Mouse (Mus musculus) midbrain, embryonic 14.5 days (tissue): ENCODE data around the gene Whrn. TPM values are rescaled to one million over a fixed set of nuclear protein-coding genes. Genes with fewer than 3 reads are reported as not detected.

Source experiments
- ATAC-seq: fragments of 200-750 bp; cut with Nextera tagmentation; 2 replicates; pipeline ENCODE4 v1.8.0; 2017; ENCODE audit warnings: moderate number of reproducible peaks, moderate library complexity; ENCODE audit not compliant: low FRiP score, low TSS enrichment
- DNase-seq: peaks from one replicate; pipeline ENCODE4 v3.0.0-alpha.2; 2015
- H3K27ac ChIP-seq: fragments of 300-500 bp; sonication (generic); replicated peaks from 2 replicates; pipeline ENCODE4 v1.5.1; 2014; ENCODE audit warnings: mild to moderate bottlenecking, low read depth, low read length, moderate library complexity
- H3K27me3 ChIP-seq: fragments of 300-500 bp; sonication (generic); 2 replicates; pipeline ENCODE4 v1.6.1; 2014; ENCODE audit warnings: low read length, control low read depth, mixed read lengths; ENCODE audit not compliant: control insufficient read depth, insufficient read depth
- H3K36me3 ChIP-seq: fragments of 300-500 bp; sonication (generic); 2 replicates; pipeline ENCODE4 v1.6.1; 2014; ENCODE audit warnings: low read length, control low read depth; ENCODE audit not compliant: control insufficient read depth, insufficient read depth
- H3K4me1 ChIP-seq: fragments of 300-500 bp; sonication (generic); 2 replicates; pipeline ENCODE4 v1.6.1; 2014; ENCODE audit warnings: mild to moderate bottlenecking, antibody characterized with exemption, low read length, control low read depth; ENCODE audit not compliant: control insufficient read depth, insufficient read depth
- H3K4me2 ChIP-seq: fragments of 300-500 bp; sonication (generic); 2 replicates; pipeline ENCODE4 v1.6.1; 2014; ENCODE audit warnings: mild to moderate bottlenecking, low read length, moderate library complexity
- H3K4me3 ChIP-seq: fragments of 300-500 bp; sonication (generic); replicated peaks from 2 replicates; pipeline ENCODE4 v1.5.1; 2014; ENCODE audit warnings: low read depth, low read length
- H3K9ac ChIP-seq: fragments of 300-500 bp; sonication (generic); replicated peaks from 2 replicates; pipeline ENCODE4 v1.6.1; 2014; ENCODE audit warnings: mild to moderate bottlenecking, low read length, moderate library complexity
- H3K9me3 ChIP-seq: fragments of 300-500 bp; sonication (generic); 2 replicates; pipeline ENCODE4 v1.6.1; 2016; ENCODE audit warnings: low read length, control low read depth, mixed read lengths; ENCODE audit not compliant: control insufficient read depth
- WGBS: fragments of 180-500 bp; shearing (Covaris S2); extraction: QIAGEN DNeasy Blood & Tissue Kit; methylation state at CpG from one replicate; pipeline ENCODE4 v1.1.7; 2014; 5-methylcytosine and 5-hydroxymethylcytosine counted together
- polyA plus RNA-seq: library from polyadenylated mRNA; unstranded; fragments of >200 nt; fragmentation: Nextera tagmentation; extraction: Ambion mirVana; gene quantifications from 2 replicates; pipeline ENCODE4 v1.2.1, GENCODE M21; 2014

The Whrn gene
- polyA plus RNA-seq, 1 experiment from 2014 or later: 7.8 TPM

DNA sequence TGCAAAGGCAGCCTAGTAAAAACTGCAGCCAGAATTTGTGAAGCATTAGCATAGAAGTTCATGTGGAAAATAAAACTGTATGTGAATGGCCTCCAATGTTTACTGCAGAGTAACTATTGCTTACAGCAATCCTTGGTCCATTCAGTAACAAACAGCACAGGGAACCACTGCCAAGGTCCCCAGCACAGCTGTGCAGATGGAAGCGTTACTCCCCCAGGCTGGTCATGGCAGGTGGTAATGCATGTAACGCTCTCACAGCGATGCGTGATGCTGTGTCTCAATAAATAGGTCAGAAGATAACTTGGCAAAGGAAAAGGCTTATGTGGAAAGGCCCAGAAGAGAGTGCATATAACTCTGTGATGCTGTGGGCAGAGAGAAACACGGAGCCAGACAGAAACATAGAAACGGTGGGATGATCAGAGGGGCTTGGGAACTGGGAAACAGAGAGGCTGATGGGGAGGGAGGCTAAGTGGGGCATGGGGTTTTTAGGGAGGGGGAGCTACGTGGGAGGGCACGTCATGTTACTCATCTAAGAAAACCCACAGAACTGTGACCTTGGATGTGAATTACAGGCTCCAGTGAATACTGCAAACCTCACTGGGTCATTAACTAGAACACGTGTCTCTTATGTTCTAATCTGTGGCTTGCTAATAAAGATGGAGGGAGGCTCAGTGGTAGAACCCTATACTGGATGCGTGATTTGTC lies 51.3 kb downstream of the Whrn start:
- H3K27ac ChIP-seq: no peak overlapping the region
- no peak overlapping the region for H3K4me2 ChIP-seq
- no peak for DNase-seq
- 74% methylated on average over 10 of the region's 10 CpGs for WGBS
- no peaks in the 10 kb centered on the region for H3K4me1 ChIP-seq
- no peak for ATAC-seq
- no peaks in the 10 kb centered on the region for H3K36me3 ChIP-seq
- no peak overlapping the region for H3K9ac ChIP-seq
- H3K4me3 ChIP-seq: no peak overlapping the region
- H3K9me3 ChIP-seq: no peaks in the 10 kb centered on the region
- H3K27me3 ChIP-seq: no peaks in the 10 kb centered on the region

DNA sequence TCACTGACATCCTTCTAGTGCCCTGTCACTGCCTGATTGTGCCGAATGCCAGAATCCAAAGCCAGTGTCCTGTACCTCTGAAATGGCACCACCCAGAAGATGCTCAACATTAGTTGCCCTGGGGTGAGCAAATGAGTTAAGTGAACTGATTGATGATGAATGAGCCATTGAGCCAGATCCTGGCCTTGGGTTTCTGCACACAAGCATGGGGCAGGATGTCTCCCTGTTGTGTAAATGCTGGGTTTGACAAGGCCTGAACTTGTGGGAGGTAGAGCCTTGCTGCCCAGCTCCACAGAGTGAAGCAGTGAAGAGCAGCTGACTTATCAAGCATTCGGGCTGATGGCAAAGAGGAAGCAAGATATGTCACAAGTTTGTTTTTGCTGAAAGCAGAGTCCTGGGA lies 52.7 kb downstream of the Whrn start:
- Histone ChIP-seq H3K27me3 (no peaks in the 10 kb centered on the region), H3K4me2 (no peak overlapping the region), H3K9me3 (no peaks in the 10 kb centered on the region), H3K9ac (no peak overlapping the region), H3K4me1 (no peaks in the 10 kb centered on the region), H3K36me3 (no peaks in the 10 kb centered on the region), H3K27ac (no peak overlapping the region), H3K4me3 (no peak overlapping the region)
- no peak for ATAC-seq
- no peak for DNase-seq
- WGBS: 91% methylated on average over 2 of the region's 2 CpGs

DNA sequence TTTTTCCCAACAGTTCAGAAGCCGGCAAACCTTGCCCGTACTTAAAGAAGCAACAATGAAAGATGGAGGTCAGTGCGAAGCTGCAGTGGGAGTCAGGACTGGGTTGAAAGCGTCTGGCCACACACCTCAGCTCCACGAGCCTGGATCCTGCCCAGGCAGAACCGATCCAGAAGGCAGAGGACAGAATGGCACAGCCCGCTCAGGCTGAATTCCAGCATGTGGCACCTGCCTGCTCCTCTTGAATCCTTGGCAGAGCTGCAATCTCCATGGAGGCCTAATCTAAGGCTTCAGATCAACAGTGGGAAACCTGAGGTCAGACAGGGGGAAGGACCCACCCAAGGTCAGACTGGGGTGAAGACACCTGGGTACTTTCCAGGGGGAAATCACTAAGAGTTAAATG lies 54.2 kb downstream of the Whrn start:
- no peak overlapping the region for H3K4me3 ChIP-seq
- ATAC-seq (no peak), DNase-seq (no peak)
- H3K27me3 ChIP-seq: no peaks in the 10 kb centered on the region
- WGBS: 88% methylated on average over 7 of the region's 7 CpGs
- no peaks in the 10 kb centered on the region for H3K36me3 ChIP-seq
- H3K4me1 ChIP-seq: 0 out of 2 replicates have a peak, but pooled peaks cover 4% of the 10 kb centered on the region
- no peak overlapping the region for H3K27ac ChIP-seq
- no peak overlapping the region for H3K9ac ChIP-seq
- no peak overlapping the region for H3K4me2 ChIP-seq
- no peaks in the 10 kb centered on the region for H3K9me3 ChIP-seq

DNA sequence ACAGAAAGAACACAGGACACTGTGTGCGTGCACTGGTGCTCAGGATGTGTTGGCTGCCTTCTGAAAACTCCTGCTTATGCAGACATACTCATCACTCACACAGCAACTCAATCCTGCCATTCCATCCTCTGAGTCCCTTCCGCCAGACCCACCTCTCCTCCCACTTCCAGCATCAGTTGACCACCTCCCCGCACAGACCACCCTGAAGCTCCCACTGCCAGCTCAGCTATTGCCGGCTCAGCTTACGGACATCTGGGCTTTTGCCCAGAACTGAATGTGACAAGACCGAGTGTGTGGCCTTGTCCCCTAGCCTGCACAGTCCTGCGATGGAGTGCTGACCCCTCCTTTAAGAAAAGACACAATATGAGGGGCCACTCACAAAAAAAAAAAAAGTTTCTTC lies 55.5 kb downstream of the Whrn start:
- no peak overlapping the region for H3K4me2 ChIP-seq
- H3K4me1 ChIP-seq: 0 out of 2 replicates have a peak, but pooled peaks cover 4% of the 10 kb centered on the region
- no peak overlapping the region for H3K4me3 ChIP-seq
- no peaks in the 10 kb centered on the region for H3K36me3 ChIP-seq
- 77% methylated on average over 7 of the region's 7 CpGs for WGBS
- ATAC-seq: no peak
- no peaks in the 10 kb centered on the region for H3K9me3 ChIP-seq
- DNase-seq: no peak
- H3K27me3 ChIP-seq: no peaks in the 10 kb centered on the region
- no peak overlapping the region for H3K27ac ChIP-seq
- no peak overlapping the region for H3K9ac ChIP-seq

DNA sequence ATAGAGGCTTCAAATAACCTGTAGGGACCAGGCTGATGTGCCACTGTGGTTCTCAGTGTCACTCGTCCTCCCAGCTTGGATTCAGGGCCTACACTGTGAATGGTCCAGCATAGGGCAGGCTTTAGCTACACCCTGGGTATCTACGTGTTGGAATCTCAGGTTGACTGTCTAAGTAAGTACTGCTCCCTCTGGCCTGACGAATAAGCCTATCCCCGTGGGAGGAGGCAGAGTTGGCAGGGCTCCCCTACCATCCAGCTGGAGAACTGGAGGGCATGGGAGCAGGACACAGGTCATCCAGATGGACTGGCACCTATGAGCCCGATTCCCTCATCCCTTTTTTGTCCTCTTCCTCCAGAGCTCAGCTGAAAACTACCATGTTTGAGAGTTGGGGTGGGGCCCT lies 57.8 kb downstream of the Whrn start:
- no peak for ATAC-seq
- Histone ChIP-seq H3K9me3 (no peaks in the 10 kb centered on the region), H3K9ac (no peak overlapping the region), H3K4me1 (0 out of 2 replicates have a peak, but pooled peaks cover 4% of the 10 kb centered on the region), H3K4me3 (no peak overlapping the region), H3K27me3 (no peaks in the 10 kb centered on the region), H3K4me2 (no peak overlapping the region), H3K36me3 (no peaks in the 10 kb centered on the region), H3K27ac (no peak overlapping the region)
- DNase-seq: no peak
- 86% methylated on average over 5 of the region's 5 CpGs for WGBS

DNA sequence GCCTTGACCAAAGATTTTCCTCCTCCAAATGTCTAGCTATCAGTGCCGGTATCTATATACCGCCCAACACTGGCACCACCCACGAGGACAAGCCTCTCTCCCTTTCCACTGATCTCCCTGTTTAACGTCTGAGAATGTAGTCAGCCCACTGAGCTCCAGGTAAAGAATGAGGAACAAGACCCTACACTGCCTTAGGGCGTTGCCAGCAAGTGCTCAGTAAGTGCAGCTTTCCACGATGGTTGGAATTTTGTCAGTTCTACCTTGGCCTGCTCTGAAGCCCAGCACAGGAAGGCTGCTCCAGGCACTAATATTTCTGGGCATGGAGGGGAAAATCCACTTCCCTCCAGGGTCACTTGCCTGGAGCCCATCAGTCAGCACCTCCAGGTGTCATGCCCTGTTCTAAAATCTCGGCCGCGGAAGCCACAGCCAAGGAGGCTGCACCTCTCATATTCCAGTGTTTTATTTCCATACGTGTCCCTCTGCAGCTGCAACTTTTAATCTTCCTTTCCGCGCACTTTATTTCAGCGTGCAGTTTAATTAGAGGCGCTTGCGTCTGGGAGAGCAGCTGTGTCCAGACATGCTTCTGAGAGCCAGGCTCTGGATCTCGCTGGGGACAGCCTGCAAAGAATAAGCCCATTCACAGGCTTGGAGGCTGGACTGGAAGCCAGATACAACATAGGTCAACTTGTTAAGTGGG lies 58.5 kb downstream of the Whrn start:
- no peak overlapping the region for H3K4me2 ChIP-seq
- no peaks in the 10 kb centered on the region for H3K27me3 ChIP-seq
- H3K36me3 ChIP-seq: no peaks in the 10 kb centered on the region
- DNase-seq (peak; percentile 49), ATAC-seq (no peak)
- H3K9me3 ChIP-seq: no peaks in the 10 kb centered on the region
- no peak overlapping the region for H3K4me3 ChIP-seq
- H3K27ac ChIP-seq: no peak overlapping the region
- 60% methylated on average over 16 of the region's 16 CpGs for WGBS
- 0 out of 2 replicates have a peak, but pooled peaks cover 4% of the 10 kb centered on the region for H3K4me1 ChIP-seq
- no peak overlapping the region for H3K9ac ChIP-seq

DNA sequence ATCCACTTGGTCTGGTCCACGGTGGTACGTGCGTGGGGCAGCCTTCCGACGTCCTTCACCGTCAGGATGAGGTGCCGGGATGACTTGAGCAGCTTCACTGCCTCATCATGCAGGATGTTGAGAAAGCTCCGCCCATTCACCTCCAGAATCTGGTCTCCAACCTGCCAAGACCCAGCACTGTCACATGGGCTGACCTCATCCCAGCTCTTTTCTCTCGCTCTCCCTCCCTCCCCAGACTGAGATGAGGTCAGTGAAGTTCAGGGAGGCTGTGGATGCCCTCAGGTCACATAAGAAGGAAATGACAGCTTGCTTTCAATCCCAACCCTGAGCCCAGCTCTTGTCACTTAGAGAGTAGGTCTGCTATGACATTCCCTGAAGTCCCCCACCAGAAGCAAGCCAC lies 60.4 kb downstream of the Whrn start:
- no peak overlapping the region for H3K27ac ChIP-seq
- H3K4me2 ChIP-seq: no peak overlapping the region
- WGBS: 89% methylated on average over 9 of the region's 9 CpGs
- DNase-seq (no peak), ATAC-seq (no peak)
- no peak overlapping the region for H3K9ac ChIP-seq
- no peaks in the 10 kb centered on the region for H3K36me3 ChIP-seq
- H3K4me1 ChIP-seq: 0 out of 2 replicates have a peak, but pooled peaks cover 4% of the 10 kb centered on the region
- H3K27me3 ChIP-seq: no peaks in the 10 kb centered on the region
- H3K9me3 ChIP-seq: no peaks in the 10 kb centered on the region
- H3K4me3 ChIP-seq: no peak overlapping the region

DNA sequence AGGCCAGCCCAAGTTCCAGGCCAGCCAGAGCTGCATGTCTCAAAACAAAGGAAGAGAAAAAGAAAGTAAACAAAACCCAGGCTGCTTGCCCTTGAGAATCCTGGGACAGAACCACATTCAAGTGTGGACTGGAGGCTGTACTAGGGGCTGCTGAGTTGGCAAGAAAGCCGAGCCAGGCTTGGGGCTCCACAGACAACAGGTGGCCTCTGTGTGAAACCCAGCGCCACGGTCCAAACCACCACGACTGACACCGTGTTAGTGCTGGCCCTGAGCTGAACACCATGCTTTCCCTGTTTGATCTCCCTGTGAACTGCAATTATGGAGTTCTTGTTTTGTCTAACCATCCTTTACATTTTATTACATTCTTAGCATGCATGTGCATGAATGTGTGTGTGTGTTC lies 64.7 kb downstream of the Whrn start:
- ATAC-seq (no peak), DNase-seq (no peak)
- Histone ChIP-seq H3K9me3 (no peaks in the 10 kb centered on the region), H3K36me3 (no peaks in the 10 kb centered on the region), H3K27me3 (no peaks in the 10 kb centered on the region), H3K9ac (no peak overlapping the region), H3K27ac (no peak overlapping the region), H3K4me2 (no peak overlapping the region), H3K4me3 (no peak overlapping the region), H3K4me1 (0 out of 2 replicates have a peak, but pooled peaks cover 9% of the 10 kb centered on the region)
- WGBS: 87% methylated on average over 5 of the region's 5 CpGs

DNA sequence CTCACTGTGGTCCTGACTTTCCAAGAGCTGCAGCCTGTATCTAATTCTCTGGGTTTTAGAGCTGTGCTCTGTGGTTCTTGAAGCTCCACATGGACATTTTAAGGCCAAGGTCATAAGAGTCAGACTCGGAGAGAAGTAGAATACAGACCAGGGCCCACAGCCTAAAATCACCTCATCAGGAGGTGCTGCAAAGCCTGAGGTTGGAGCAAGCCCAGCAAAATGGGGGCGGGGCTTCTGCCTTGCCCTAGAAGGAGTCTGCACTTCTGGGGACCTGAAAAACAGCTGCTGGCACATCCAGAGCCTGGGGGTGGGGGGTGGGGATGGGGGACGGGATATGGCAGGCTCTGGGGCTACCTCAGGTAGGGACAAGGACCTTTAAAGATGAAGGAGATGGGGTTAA lies 65.4 kb downstream of the Whrn start:
- Histone ChIP-seq H3K4me2 (no peak overlapping the region), H3K27me3 (no peaks in the 10 kb centered on the region), H3K4me1 (0 out of 2 replicates have a peak, but pooled peaks cover 9% of the 10 kb centered on the region), H3K9me3 (no peaks in the 10 kb centered on the region), H3K27ac (no peak overlapping the region), H3K36me3 (no peaks in the 10 kb centered on the region), H3K4me3 (no peak overlapping the region), H3K9ac (no peak overlapping the region)
- 58% methylated on average over 3 of the region's 3 CpGs for WGBS
- ATAC-seq (no peak), DNase-seq (no peak)
